Mouse (Mus musculus) gastrocnemius, postnatal 4 days (tissue): ENCODE measurements at regions not wholly inside any gene's neighbourhood (a gene's known extent, or its start where the extent isn't known, plus 50 kb on each side); places are given as distances from the start of the nearest gene placed in this dataset.
A peak's percentile ranks its signal among the peaks of the same experiment; 100 is the strongest.

Experiments used
- DNase-seq, 2 experiments: peaks; one replicate each; pipeline ENCODE4 v3.0.0; 2021 to 2022; ENCODE audit warnings: low spot score in 2 of 2, mixed read lengths in 2 of 2

DNA sequence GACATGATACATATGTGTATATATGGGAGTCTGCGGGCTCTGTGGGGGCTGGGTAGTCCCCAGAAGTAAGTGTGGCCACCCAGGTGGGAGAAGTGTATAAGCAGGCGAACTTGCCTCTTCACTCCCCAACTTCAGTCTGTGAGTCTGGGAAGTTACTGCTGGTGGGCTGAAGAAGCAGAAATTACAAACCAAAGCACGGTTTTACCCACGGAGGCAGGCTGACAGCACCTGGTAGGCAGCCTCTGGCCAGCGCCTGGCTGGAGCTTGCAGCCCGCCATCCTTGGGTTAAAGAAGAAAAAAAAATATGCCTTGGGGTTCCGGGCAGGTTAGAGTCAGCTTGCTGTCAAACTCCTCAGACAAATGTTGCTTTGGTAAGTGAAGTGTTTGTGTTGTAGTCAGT, 131.9 kb upstream of the Ubr2 start:
- no peak for DNase-seq

GRCm38 (mm10) chr17:47141843-47142215, 131.5 kb upstream of the Ubr2 start:
- no peak for DNase-seq

DNA sequence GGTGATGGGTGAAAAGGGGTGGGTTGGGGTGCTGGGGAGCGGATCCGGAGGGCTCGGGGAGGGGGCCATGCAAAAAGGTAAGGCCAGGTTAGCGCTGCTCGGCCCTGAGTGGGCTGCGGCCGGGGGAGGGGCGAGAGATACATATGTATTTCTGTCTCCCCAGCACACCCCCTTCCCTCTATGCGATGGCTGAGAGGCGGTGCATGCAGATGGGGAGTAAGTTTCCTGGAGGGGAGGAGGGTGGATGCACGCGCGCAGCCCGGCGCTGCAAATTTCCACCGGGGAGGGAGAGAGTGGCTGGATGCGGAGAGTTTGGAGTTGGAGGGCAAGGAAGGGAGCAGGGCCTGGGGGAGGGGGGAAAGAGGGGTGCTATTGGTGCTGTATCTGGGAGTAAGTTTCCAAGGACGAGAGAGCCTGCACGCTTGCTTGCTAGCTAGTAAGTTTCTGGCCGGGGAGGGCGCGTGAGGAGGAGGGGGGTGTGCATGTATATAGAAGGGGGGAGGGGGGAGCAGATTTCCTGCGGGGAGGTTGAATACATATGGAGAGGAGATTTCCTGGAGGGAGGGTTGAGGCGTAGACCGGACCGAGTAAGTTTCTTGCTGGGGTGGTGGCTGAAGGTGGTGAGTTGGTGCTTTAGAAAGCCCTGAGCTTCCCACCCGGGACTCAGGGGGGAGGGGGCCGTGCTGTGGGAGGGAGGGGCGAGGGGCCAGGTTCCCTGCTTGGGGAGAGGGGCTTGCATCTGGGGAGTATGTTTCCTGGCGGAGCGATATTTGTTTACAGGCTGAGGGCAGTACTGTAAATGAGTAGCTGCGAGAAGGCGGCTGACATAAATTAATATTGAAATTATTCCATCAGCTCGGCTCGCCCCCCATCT, 130.8 kb upstream of the Ubr2 start:
- DNase-seq: peak; percentile 39 to 66

DNA sequence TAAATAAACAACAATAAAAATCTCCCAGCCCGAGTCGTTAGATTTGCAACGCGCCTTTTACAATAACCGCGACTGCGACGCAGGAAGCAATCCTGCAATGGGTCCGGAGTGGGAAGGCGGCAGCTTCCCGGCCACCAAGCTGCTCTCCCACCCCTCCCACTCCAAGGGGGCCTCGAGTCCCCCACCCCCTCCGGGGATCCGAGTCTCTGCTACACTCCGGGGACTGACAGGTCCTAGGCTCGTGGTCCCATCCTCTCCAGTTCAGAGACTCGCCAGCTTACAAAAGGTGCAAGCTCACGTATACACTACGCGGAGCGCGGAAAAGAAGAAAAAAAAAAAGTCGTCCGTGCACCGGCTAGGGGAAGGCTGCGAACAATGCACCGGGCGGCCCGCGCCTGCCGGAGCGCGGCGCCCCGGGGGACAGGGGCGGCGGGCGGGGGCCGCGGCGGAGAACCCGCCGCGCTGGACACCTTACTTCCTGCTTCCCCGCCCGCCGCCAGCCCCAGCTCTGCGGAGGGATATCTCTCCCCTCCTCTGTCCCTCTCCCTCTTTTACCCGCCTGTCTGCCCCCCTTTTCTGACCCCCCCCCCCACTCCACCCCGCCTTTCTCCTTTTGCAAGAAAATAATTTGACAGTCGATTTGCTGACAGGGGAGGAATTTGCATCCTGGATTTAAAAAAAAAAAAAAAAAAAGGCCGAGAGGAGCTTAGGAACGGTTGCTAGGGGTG, 130.0 kb upstream of the Ubr2 start:
- DNase-seq: peak; percentile 52 to 75

DNA sequence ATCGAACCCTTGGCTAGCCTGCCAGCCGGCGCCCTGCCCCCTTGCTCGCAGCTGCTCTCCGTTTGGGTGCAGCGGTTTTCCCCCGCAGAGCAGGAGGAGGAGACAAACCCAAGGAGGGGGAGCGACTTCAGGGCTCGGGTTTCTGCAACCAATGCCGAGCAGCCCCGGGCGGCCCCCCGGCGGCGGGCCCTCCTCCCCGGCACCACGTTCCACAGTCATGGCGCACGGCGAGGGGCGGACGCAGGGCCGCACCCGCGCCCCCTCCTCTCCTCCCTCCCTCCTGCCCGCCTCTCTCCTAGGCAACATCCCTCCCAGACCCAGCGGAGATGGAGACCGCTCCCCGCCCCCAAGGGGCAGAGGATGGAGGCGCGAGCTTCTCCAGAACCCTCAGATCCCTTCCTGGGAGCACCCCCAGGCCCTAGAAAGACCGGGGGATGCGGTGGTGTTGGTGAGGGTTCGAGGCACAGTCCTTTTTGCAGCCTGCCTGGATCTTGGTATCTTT, 129.4 kb upstream of the Ubr2 start:
- DNase-seq: peak; percentile 91 to 92

DNA sequence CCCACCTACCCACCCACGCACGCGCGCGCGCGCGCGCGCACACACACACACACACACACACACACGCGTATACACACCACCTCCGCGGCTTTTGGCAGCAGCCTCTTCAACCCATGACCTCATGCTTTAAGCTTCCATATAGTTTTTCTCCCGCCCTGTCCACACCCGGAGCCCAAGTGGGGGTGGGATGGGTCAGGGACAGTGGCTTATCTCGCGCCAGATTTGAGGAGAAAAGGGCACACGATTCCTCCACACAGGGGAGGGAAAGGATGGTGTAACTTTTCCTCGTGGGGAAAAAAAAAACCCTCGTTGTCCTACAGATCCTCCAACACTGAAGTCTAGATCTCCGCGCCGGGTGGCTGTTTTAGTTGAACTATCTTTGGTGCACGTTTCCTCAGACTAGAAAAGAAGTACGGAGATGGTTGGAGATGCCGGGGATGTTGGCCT, 128.8 kb upstream of the Ubr2 start:
- peak in 1 of 2 experiments; percentile 35 for DNase-seq

DNA sequence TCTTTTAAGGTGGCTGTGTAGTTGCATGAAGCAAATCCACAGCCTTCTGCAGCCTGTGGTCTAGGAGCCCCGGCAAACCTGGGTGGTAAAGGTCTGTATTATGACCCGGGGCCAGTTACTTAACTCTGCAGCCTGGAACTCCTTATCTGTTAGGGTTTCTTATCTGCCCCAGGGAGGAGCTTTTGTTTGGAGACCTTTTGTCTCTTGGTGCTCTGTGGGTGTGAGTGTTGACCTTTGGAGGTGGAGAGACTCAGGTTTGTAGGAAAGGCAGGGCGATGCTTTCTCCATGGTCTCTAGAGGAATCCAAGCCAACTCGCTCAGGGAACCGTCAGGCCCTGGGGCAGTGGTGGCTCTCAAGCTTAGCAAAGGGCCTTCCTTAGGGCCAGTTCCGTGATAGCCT, 127.8 kb upstream of the Ubr2 start:
- no peak for DNase-seq

DNA sequence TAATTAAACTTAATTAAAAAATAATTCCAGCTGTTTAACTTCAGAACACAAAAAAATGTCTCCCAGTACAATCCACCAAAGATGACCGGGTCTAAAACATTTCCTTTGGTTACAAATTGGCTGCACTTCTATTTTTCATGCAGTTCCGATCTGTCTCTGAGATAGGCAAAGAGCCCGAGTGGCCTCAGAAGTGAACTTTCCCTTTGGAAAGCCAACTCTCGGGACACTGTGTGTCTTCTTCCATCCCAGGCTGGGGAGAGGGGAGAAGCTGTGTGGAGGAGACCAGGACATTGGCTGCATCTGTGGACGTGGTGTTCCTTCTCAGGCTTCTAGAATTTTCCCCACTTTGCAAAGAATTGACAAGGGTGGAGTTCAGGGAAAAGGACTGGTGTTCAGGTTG, 125.0 kb upstream of the Ubr2 start:
- DNase-seq: no peak

DNA sequence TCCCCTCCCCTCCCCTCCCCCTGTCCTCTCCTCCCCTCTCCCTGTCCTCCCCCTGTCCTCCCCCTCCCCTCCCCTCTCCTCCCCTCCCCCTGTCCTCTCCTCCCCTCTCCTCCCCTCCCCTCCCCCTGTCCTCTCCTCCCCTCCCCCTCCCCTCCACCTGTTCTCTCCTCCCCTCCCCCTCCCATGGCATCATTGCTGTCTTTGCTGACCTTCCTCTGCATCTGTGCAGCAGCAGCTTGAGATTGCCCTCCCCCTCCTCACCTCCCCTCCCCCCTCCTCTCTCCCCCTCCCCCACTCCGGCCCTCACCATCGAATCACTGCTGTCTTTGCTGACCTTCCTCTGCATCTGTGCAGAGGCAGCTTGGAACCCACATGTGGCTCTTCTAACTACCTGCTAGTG, 123.4 kb upstream of the Ubr2 start:
- no peak for DNase-seq

GRCm38 (mm10) chr17:47127571-47127970, 117.2 kb upstream of the Ubr2 start:
- no peak for DNase-seq

- no peak for DNase-seq
Observed at GRCm38 (mm10) chr17:47123576-47123975, 113.2 kb upstream of the Ubr2 start.

DNA sequence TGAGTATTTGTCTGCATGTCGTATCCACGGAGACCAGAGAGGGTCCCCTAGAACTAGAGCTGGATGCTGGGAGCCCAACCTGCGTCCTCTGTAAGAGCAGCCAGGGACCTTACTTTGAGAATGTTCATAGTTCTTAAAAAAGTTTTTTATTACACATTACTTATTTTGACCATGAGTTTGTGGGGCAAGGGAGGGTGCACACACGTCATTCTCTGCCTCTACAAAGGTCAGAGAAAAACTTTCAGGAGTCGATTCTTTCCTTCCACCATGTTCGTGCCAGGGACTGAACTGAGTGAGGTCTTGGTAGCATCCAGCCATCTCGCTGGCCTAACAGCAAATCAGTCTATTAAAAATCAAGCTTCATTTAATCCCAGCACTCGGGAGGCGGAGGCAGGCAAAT, 111.9 kb upstream of the Ubr2 start:
- DNase-seq: no peak

DNA sequence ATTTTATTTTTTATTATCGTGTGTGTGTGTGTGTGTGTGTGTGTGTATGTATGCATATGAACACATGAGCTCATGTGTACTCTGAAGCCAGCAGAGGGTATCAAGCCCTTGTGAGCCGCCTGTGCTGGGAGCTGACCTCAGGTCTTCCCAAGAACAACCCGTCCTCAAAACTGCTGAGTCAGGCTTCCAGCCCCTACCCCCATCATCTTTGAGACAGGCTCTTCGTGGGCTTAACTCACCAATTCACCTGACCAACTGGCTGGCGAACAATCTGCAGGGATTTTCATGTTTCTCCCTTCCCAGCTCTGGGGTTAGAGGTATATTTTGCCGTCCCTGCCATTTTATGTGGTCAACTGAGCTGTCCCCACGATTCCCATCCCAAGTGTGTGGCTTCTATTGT, 107.7 kb upstream of the Ubr2 start:
- no peak for DNase-seq

GRCm38 (mm10) chr17:47115754-47116153, 105.4 kb upstream of the Ubr2 start:
- peak in 1 of 2 experiments; percentile 24 for DNase-seq

DNA sequence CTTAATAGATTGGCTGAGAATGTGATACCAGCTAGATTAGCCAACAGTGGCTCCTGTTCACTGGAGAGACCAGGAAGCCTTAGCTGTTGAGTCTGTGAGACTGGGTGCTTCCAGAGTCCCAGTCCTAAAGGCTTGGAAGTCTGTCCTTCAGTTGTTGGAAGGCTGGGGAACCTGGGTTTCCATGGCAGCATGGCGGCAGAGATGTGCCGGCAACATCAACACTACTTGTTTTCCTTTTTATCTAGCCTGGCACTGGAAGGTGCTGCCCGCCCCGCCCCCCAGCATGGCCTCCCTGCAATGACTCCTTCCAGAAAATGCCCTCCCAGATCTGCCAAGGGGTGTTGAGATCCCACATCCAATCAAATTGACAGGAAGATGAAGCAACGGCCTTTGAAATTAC, 104.8 kb upstream of the Ubr2 start:
- DNase-seq: no peak

- no peak for DNase-seq
Observed at GRCm38 (mm10) chr17:47114736-47115135, 104.4 kb upstream of the Ubr2 start.

DNA sequence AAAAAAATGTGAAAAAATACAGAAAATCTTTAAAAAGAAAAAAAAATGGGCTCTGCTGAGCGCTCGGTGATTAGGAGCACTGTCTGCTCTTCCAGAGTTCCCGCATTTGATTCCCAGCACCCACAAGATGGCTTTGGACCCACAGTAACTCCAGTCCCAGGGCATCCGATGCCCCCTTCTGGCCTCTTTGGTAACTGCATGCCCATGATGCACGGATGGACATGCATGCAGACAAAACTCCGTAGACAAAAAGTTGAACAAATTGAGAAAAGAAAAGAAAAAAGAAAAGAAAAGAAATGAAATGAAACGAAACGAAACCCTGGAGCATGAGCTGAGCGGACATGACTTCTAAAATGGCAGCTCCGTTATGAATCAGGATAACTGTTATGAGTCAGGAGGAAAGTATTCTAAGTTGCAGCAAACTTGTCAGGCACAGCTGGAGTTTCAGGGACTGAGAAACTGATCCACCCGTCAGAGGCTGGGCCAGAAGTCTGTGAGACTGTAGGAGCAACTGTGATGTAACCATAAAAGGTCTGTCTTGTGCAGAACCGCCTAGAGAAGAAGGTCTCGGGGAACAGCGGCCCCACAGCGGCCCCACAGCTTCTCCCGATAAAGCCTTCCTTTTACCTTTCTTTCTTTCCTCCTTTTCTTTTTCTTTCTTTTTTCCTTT, 102.3 kb upstream of the Ubr2 start:
- no peak for DNase-seq

GRCm38 (mm10) chr17:47110836-47111235, 100.5 kb upstream of the Ubr2 start:
- DNase-seq: no peak

GRCm38 (mm10) chr17:47104328-47104727, 94.0 kb upstream of the Ubr2 start:
- no peak for DNase-seq

GRCm38 (mm10) chr17:47095191-47095590, 84.8 kb upstream of the Ubr2 start:
- DNase-seq: no peak

DNA sequence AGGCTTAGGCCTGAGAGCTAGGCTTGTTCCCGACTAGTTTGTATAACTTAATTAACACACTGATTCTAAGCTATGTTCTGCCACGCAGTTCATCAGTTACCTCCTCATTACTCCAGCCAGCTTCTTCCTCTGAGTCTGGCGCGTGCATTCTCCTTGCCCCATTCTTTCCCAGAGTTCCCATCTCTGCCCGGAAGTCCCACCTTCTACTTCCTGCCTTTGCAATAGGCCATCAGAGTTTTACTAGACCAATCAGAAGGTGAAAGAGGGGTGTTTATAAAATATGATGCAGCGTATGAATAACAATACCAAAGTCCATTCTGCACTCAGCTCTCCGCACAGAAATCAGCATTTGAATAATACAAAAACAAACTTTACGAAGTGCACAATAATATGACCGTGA, 81.7 kb upstream of the Ubr2 start:
- DNase-seq: no peak

DNA sequence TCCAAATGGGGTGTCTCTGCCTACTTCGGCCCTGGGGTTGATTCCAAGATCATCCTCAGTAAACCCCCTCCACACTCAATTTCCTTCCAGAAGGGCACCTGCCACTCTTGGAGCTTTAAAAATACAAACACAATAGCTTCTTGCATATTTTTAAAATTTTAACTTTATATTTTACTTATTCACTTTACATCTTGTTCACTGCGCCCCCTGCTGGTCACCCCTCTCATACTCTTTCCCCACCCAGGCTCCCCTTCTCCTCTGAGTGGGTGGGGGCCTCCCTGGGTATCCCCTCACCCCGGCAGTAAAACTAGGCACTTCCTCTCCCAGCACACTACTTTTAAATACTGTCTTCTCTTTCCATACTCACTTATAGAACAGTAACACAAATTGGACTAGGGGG, 79.4 kb upstream of the Ubr2 start:
- no peak for DNase-seq
